Mouse (Mus musculus) hindbrain, embryonic 16.5 days (tissue): ENCODE results near the gene Gm13030. TPM values are rescaled to one million over a fixed set of nuclear protein-coding genes. Genes with fewer than 3 reads are reported as not detected.

Source experiments
- ATAC-seq: fragments of 200-750 bp; cut with Nextera tagmentation; 2 replicates; pipeline ENCODE4 v1.8.0; 2017; ENCODE audit warnings: moderate TSS enrichment, moderate library complexity
- H3K27ac ChIP-seq: fragments of 300-500 bp; sonication (generic); 2 replicates; pipeline ENCODE4 v1.5.1; 2014; ENCODE audit warnings: low read depth, mild to moderate bottlenecking, control low read depth, low read length, moderate library complexity
- H3K27me3 ChIP-seq: fragments of 300-500 bp; sonication (generic); replicated peaks from 2 replicates; pipeline ENCODE4 v1.6.1; 2014; ENCODE audit warnings: low read length; ENCODE audit not compliant: control insufficient read depth, insufficient read depth
- H3K36me3 ChIP-seq: fragments of 300-500 bp; sonication (generic); 2 replicates; pipeline ENCODE4 v1.6.1; 2014; ENCODE audit warnings: mild to moderate bottlenecking, low read length, moderate library complexity, mixed read lengths; ENCODE audit not compliant: control insufficient read depth, insufficient read depth
- H3K4me1 ChIP-seq: fragments of 300-500 bp; sonication (generic); 2 replicates; pipeline ENCODE4 v1.6.1; 2014; ENCODE audit warnings: low read depth, low read length; ENCODE audit not compliant: control insufficient read depth, insufficient read depth
- H3K4me2 ChIP-seq: fragments of 300-500 bp; sonication (generic); 2 replicates; pipeline ENCODE4 v1.6.1; 2014; ENCODE audit warnings: mild to moderate bottlenecking, low read length, control low read depth, moderate library complexity
- H3K4me3 ChIP-seq: fragments of 300-500 bp; sonication (generic); 2 replicates; pipeline ENCODE4 v1.5.1; 2014; ENCODE audit warnings: mild to moderate bottlenecking, low read length, control low read depth, moderate library complexity
- H3K9ac ChIP-seq: fragments of 300-500 bp; sonication (generic); 2 replicates; pipeline ENCODE4 v1.6.1; 2014; ENCODE audit warnings: low read depth, mild to moderate bottlenecking, control low read depth, low read length, moderate library complexity
- H3K9me3 ChIP-seq: fragments of 300-500 bp; sonication (generic); 2 replicates; pipeline ENCODE4 v1.6.1; 2014; ENCODE audit warnings: mild to moderate bottlenecking, low read length, moderate library complexity; ENCODE audit not compliant: control insufficient read depth
- WGBS: fragments of 180-500 bp; shearing (Covaris S2); extraction: QIAGEN DNeasy Blood & Tissue Kit; methylation state at CpG from one replicate; pipeline ENCODE4 v1.1.7; 2014; 5-methylcytosine and 5-hydroxymethylcytosine counted together
- polyA plus RNA-seq: library from polyadenylated mRNA; unstranded; fragments of >200 nt; fragmentation: Nextera tagmentation; extraction: Ambion mirVana; gene quantifications from 2 replicates; pipeline ENCODE4 v1.2.1, GENCODE M21; 2015

Gm13030 gene
- polyA plus RNA-seq, 1 experiment from 2014 or later = not detected

DNA sequence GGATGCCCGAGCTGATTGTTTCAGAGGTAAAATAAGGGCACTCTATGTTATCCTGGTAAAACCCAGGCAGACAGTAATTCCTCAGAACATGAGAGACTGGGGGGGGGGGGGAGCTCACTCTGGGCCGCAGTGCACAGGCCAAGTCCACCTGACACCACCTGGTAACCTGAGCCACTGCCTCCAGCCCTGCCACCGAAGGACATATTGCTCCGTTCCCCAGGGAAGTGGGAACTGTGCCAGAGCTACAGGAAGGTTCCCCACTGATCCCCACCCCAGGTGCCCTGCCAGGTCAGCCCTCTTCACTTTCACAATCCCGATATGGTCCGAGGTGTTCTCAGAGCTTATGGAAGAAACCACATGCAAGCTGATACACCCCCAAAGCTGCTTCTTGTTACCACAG, 18.9 kb upstream of the Gm13030 start:
- Histone ChIP-seq H3K4me2 (no peak overlapping the region), H3K4me1 (no peaks in the 10 kb centered on the region), H3K4me3 (no peak overlapping the region), H3K9ac (no peak overlapping the region), H3K27ac (no peak overlapping the region), H3K9me3 (no peaks in the 10 kb centered on the region), H3K36me3 (peaks cover 25% of the 10 kb centered on the region), H3K27me3 (no peaks in the 10 kb centered on the region)
- no peak for ATAC-seq
- 79% methylated on average over 6 of the region's 6 CpGs for WGBS

DNA sequence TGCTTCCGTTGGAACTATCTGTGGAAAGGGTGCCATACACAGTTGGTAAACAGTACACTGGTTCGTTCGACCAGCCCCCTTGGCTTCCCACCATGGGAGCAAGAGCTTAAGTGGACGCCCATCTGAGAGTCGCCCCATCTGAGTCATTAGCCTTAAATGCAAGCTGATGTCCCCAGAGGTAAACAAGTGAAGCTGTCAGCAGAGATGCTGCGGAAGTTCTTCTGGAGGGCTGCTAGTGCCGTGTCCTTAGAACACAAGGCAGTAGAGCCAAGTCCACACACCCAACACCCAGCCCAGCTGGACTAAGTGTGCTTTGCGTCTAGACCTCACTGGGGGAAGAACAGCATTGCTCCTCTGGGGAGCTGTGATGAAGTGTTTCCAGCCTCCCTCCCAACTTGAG, 15.9 kb upstream of the Gm13030 start:
- H3K36me3 ChIP-seq = peaks cover 13% of the 10 kb centered on the region; the same call in 1 of the 2 replicates
- WGBS = 68% methylated on average over 8 of the region's 8 CpGs
- no peaks in the 10 kb centered on the region for H3K27me3 ChIP-seq
- no peaks in the 10 kb centered on the region for H3K4me1 ChIP-seq
- no peak overlapping the region for H3K4me3 ChIP-seq
- no peak for ATAC-seq
- H3K9ac ChIP-seq = no peak overlapping the region
- no peak overlapping the region for H3K4me2 ChIP-seq
- no peak overlapping the region for H3K27ac ChIP-seq
- no peaks in the 10 kb centered on the region for H3K9me3 ChIP-seq

DNA sequence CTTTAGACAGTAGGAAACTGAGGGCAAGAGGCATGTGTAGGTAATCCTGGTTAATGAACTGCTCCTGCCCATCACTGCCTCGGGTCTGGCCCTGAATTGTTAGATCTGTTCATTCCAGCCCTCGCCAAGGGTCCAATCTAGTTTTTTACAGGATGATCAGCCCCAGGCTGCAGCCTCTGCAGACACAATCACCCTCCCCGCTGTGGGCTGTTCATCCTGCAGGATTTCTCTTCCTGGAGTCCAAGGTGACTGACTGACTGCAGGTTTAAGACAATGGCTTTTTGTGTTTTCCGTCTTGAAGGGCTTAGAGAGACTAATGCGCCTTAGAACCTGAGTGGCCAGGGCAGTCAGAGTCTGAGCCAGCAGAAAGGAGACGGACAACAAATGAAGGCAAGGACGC, 15.4 kb upstream of the Gm13030 start:
- Histone ChIP-seq H3K4me2 (no peak overlapping the region), H3K9me3 (no peaks in the 10 kb centered on the region), H3K27ac (no peak overlapping the region), H3K4me1 (no peaks in the 10 kb centered on the region), H3K36me3 (peaks cover 13% of the 10 kb centered on the region; the same call in 1 of the 2 replicates), H3K27me3 (no peaks in the 10 kb centered on the region), H3K4me3 (no peak overlapping the region), H3K9ac (no peak overlapping the region)
- 54% methylated on average over 7 of the region's 7 CpGs for WGBS
- ATAC-seq = no peak

DNA sequence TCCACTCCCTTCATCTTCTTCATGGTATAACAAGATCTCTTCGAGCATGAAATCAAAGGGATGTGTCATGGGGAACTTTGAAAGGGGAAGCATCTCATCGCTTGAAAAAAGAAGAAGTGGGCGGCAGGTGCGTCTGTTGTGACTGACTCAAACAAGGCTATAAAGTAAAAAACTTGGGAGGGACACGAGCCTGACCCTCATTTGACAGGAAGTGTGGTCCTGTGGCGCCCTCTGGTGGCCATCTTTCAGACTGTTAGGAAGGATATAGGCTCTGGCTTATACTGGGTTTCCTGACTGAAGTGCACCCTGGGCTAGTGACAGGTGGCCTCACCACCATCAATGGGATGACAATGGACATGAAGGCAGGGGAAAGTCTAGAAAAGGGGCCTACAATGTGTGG, 10.5 kb upstream of the Gm13030 start:
- WGBS = 10% methylated on average over 6 of the region's 6 CpGs
- Histone ChIP-seq H3K9ac (no peak overlapping the region), H3K36me3 (no peaks in the 10 kb centered on the region), H3K4me3 (no peak overlapping the region), H3K9me3 (no peaks in the 10 kb centered on the region), H3K27me3 (no peaks in the 10 kb centered on the region), H3K4me2 (no peak overlapping the region), H3K27ac (no peak overlapping the region), H3K4me1 (no peaks in the 10 kb centered on the region; the same call in 1 of the 2 replicates)
- ATAC-seq = peak; percentile 76

DNA sequence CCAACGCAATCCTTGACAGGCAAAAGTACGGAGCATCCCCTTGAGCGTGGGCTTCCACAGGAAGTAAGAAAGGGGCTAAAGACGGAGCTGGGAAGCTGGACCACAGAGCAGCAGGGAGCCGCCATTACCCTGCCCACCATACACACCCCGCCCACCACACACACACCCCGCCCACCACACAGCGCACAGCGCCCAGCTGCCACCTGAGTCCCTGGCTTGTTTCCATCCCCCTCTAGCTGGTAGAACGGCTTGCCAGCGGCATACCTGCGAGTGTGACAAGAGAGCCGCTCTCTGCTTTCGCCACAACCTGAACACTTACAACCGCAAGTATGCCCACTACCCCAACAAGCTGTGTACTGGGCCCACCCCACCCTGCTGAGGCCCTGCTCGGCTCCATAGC, 8.4 kb upstream of the Gm13030 start:
- Histone ChIP-seq H3K9me3 (no peaks in the 10 kb centered on the region), H3K9ac (peak overlapping the region; percentile 39), H3K4me3 (no peak overlapping the region), H3K36me3 (no peaks in the 10 kb centered on the region), H3K27ac (no peak overlapping the region), H3K4me2 (peak overlapping the region; percentile 29), H3K4me1 (no peaks in the 10 kb centered on the region; the same call in 1 of the 2 replicates), H3K27me3 (no peaks in the 10 kb centered on the region)
- no peak for ATAC-seq
- 11% methylated on average over 16 of the region's 16 CpGs for WGBS

DNA sequence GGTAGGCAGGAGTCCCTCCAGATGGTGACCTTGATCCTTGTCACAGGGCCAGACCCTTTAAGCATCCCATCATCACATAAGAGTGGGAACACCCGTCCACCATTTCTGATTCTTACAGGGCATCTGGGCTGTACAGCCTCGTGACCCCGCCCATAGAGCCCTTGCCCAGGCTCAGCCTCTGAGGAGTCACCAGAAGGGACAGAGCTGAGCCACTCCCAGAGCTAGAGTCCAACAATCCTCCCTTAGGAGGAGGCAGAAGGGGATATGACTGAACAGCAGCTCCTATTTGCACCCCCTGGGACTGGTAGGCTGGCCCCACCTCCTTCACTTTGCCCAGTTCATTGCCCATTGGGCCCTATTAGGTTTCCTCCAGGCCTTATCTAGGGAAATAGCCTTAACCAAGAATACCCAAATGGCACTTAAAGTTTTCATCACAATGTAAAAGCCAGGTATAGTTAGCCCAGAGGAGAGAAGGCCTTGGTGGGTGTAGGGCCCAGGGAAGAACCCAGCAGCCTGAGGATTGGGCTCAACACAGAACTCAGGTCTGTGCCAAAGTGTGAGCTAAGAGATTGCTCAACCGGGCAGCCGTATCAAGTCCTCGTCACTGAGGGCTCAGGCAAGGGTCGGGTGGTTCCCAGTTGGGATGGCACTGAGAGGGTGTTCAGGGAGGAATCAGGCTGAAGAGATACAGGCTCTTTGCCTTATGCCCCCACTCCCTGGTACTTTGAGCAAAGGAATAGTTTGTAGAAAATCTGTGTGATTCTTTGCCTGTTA, 7.2 kb upstream of the Gm13030 start:
- no peaks in the 10 kb centered on the region for H3K36me3 ChIP-seq
- no peaks in the 10 kb centered on the region; the same call in 1 of the 2 replicates for H3K4me1 ChIP-seq
- H3K4me3 ChIP-seq = no peak overlapping the region
- WGBS = 88% methylated on average over 7 of the region's 7 CpGs
- no peak for ATAC-seq
- H3K4me2 ChIP-seq = no peak overlapping the region
- H3K9ac ChIP-seq = no peak overlapping the region
- H3K27ac ChIP-seq = no peak overlapping the region
- no peaks in the 10 kb centered on the region for H3K27me3 ChIP-seq
- H3K9me3 ChIP-seq = no peaks in the 10 kb centered on the region

DNA sequence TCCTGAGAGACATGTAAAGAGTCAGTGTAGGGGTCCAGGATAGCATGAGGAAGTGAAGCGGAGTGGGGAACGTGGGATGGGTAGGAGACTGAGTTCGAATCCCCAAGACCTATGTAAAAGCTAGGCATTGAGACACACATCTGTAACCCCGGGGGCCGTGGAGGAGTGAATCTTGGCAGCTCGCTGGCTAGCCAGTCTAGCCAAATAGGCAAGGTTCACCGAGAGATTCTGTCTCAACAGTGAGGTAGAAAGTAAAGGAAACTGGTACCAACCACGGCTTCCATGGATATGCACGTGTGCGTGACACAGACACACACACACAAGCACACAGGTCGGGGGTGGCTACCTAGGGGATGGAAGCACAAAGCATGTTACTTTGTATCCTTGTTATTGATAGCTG, 6.0 kb upstream of the Gm13030 start:
- ATAC-seq = no peak
- no peak overlapping the region for H3K4me3 ChIP-seq
- H3K4me1 ChIP-seq = no peaks in the 10 kb centered on the region; the same call in 1 of the 2 replicates
- no peaks in the 10 kb centered on the region for H3K9me3 ChIP-seq
- H3K36me3 ChIP-seq = no peaks in the 10 kb centered on the region
- H3K9ac ChIP-seq = no peak overlapping the region
- H3K27ac ChIP-seq = no peak overlapping the region
- WGBS = 89% methylated on average over 11 of the region's 11 CpGs
- H3K4me2 ChIP-seq = no peak overlapping the region
- no peaks in the 10 kb centered on the region for H3K27me3 ChIP-seq

DNA sequence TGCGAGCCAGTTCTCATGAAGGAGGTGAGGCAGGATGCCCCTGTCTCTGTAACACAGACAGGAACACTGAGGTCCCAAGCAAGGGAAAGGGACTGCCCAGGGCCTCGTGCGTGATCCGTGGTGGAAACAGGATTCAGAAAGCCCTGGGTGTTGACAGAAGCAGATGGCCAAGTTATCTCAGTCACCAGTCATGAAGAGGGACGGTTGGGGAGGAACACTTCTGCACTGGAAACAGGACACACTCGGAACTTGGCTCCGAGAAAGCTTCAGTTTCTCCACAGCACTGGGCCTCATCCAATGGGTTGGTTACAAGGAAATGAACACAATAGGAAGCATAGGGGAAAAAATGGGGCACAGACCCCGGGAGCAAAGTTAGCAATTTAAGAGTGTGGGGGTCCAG, 5.0 kb upstream of the Gm13030 start:
- H3K4me2 ChIP-seq = no peak overlapping the region
- H3K27ac ChIP-seq = no peak overlapping the region
- ATAC-seq = no peak
- no peaks in the 10 kb centered on the region for H3K9me3 ChIP-seq
- H3K27me3 ChIP-seq = no peaks in the 10 kb centered on the region
- no peaks in the 10 kb centered on the region; the same call in 1 of the 2 replicates for H3K4me1 ChIP-seq
- H3K9ac ChIP-seq = no peak overlapping the region
- WGBS = 73% methylated on average over 8 of the region's 8 CpGs
- no peak overlapping the region for H3K4me3 ChIP-seq
- H3K36me3 ChIP-seq = no peaks in the 10 kb centered on the region

DNA sequence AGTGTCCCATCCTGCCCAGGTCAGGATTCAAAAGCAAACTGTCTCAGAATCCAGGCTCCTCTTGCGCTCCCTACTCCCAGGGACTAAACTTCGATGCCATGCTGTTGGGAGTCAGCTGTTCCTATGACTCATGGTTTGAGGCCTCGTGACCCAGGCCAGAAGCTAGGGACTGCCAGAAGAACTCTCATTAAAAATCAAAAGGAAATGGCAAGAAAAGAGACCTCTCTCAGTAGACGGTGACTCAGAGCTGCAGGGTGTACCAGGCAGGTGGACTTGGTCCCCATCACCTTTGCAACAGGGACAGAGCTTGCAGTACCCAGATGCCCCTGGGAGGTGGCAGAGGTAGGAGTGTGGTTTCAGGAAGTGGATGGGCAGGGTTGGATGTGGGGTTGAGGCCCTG, 4.0 kb upstream of the Gm13030 start, which contains the start of gene Pla2g2e:
Gene Pla2g2e, plus strand, starts transcription at position 212 of the 400 bp plus-strand sequence.
- Histone ChIP-seq H3K36me3 (no peaks in the 10 kb centered on the region), H3K4me1 (no peaks in the 10 kb centered on the region; the same call in 1 of the 2 replicates), H3K27me3 (no peaks in the 10 kb centered on the region), H3K27ac (no peak within 1 kb of the TSS), H3K4me2 (no peak within 1 kb of the TSS), H3K9ac (no peak within 1 kb of the TSS), H3K9me3 (no peaks in the 10 kb centered on the region), H3K4me3 (no peak within 1 kb of the TSS)
- 87% methylated on average over 4 of the region's 4 CpGs for WGBS
- no peak for ATAC-seq
